Mouse (Mus musculus): ENCODE data around the gene Paxip1. TPM values are rescaled to one million over a fixed set of nuclear protein-coding genes. Genes with fewer than 3 reads are reported as not detected.
A peak's percentile ranks its signal among the peaks of the same experiment; 100 is the strongest.

Paxip1 gene
- polyA plus RNA-seq (2015; fragmentation: Nextera tagmentation; extraction: Ambion mirVana), result 30.0 and 32.7 TPM in 2 replicates

DNA sequence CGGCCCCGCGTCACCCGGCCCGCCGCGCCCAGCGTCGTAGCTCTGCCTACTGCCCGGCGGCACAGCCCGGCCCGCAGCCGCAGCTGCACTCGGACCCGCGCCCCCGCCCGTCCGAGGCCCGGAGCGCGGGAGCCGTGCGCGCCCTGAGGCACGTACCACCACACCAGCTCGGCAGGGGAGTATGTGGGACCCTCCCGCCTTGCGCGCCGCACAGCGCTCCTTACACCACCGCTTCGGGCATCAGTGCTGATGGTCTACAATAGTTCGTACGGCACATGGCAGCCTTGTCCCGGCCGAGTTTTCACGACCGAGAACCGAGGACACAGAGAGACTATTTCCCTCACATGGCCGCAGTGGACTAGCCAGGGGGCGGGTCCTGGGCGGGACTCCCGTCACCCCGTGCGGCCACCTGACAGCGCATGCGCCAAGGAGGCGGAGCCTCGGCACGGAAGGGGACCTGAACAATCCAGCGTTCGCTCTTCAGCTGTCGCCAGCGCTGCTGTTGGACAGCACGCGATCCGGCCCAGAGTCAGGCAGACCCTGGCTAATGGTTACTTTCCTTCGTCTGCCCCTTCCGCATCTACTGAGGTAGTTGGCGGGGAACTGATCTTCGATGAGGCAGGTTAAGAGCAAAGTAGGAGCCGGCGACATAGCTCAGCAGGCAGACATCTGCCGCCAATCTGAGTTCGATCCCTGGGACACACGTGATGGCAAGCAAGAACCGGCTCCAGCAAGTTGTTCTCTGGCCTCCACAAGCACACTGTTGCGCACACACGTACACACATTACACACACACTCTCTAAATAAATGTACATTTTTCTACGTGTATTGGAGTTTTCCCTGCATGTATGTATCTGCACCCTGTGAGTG, at the start of gene Paxip1:
Gene Paxip1 (minus strand): TSS at position 389 of the 870 bp plus-strand sequence.
- Histone ChIP-seq H3K27ac (peak within 1 kb of the TSS; percentile 95), H3K27me3 (no peaks in the 10 kb centered on the region), H3K9ac (replicated peaks) (peak within 1 kb of the TSS; percentile 90), H3K36me3 (peaks cover 21% of the 10 kb centered on the region), H3K9me3 (no peaks in the 10 kb centered on the region), H3K4me3 (replicated peaks) (peak within 1 kb of the TSS; percentile 82), H3K4me1 (replicated peaks) (peaks cover 28% of the 10 kb centered on the region), H3K4me2 (replicated peaks) (peak within 1 kb of the TSS; percentile 75)
- under 1% methylated on average over 64 of the region's 73 CpGs for WGBS
- ATAC-seq, result peak; percentile 96

DNA sequence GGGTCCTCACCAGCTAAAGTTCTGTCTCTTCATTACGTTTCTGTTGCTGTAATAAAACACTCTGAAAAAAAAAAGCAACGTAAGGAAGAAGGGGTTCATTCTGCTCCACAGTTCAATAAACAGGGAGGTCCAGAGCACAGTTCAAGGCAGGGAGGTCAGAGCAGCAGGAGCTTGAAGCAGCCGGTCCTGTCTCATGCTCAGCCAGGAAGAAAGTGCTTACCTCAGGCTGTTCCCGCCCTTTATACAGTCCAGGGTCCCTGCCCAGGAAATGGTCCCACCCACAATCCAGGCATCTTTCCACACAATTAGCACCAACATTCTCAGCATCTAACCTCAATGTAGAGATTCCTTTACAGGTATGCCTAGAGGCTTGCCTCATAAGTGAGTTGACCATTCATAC, 46.6 kb upstream of the Paxip1 start:
- Histone ChIP-seq H3K4me3 (replicated peaks) (no peak overlapping the region), H3K4me1 (replicated peaks) (0 out of 2 replicates have a peak, but pooled peaks cover 8% of the 10 kb centered on the region), H3K4me2 (replicated peaks) (no peak overlapping the region), H3K9ac (replicated peaks) (no peak overlapping the region), H3K36me3 (no peaks in the 10 kb centered on the region), H3K27ac (no peak overlapping the region), H3K27me3 (peaks cover 11% of the 10 kb centered on the region; the same call in 1 of the 2 replicates), H3K9me3 (0 out of 2 replicates have a peak, but pooled peaks cover 4% of the 10 kb centered on the region)
- 66% methylated on average over 4 of the region's 4 CpGs for WGBS
- ATAC-seq, result no peak

DNA sequence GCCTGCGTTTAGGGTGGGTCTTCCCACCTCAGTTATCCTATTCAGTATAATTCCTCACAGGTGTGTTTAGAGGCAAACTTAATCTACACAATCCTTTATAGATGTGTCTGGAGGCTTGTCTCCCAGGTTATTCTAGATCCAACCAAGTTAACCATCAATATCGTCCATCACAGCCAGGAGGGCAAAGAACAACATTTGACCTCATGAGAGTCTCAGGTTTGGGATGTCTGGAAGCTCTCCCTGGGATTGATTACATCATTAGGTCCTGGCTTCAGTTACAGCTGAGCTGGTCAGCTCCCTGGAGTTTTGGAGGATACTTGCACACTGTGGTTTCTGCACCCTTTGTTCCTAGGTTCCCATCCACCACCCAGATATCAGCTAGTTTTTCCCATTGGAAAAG, 43.6 kb upstream of the Paxip1 start:
- Histone ChIP-seq H3K4me3 (replicated peaks) (no peak overlapping the region), H3K9me3 (0 out of 2 replicates have a peak, but pooled peaks cover 4% of the 10 kb centered on the region), H3K4me2 (replicated peaks) (no peak overlapping the region), H3K36me3 (no peaks in the 10 kb centered on the region), H3K4me1 (replicated peaks) (no peaks in the 10 kb centered on the region), H3K27me3 (no peaks in the 10 kb centered on the region), H3K27ac (no peak overlapping the region), H3K9ac (replicated peaks) (no peak overlapping the region)
- 90% methylated on average over 2 of the region's 2 CpGs for WGBS
- ATAC-seq, result no peak

DNA sequence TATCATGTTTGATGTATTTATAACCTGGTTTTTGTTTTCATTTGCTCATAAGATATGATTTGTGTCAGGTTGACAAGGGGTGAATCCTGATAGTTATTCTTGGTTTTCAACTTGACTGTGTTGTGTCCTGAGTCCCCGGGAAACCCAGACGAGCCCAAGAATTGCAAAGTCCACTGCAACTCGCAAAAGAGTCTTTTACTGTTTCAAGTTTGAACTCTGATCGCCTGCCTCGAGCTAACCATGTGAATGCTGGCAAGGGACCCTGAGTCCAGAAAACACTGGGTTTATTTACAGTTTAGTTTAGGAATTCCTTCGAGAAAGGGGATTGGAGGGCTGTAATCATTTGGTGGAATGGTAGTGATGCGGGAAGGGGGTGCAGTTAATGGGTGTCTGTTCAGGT, 36.5 kb upstream of the Paxip1 start:
- Histone ChIP-seq H3K4me2 (replicated peaks) (no peak overlapping the region), H3K9ac (replicated peaks) (no peak overlapping the region), H3K4me3 (replicated peaks) (no peak overlapping the region), H3K27me3 (no peaks in the 10 kb centered on the region), H3K9me3 (no peaks in the 10 kb centered on the region), H3K27ac (no peak overlapping the region), H3K36me3 (no peaks in the 10 kb centered on the region), H3K4me1 (replicated peaks) (no peaks in the 10 kb centered on the region)
- 93% methylated on average over 7 of the region's 7 CpGs for WGBS
- no peak for ATAC-seq

DNA sequence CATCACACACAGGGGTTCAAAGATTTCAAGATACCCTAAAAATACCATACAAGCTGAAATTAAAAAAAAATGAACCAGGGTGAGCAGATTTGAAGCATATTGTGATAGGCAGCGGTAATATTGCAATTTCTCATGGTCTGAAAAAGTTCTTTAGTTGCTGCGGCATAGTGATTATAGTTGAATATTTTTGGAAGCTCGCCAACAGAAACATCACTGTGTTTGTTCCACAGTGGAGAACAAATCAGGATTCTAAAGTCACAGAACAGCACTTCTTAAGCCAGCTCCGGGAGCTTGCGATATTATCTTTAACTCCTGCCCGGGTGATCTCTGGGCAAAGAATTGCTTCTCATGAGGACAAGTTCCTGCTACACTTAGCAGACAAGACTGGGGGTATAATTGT, 29.7 kb upstream of the Paxip1 start:
- no peaks in the 10 kb centered on the region for H3K36me3 ChIP-seq
- H3K27me3 ChIP-seq, result no peaks in the 10 kb centered on the region
- H3K4me2 ChIP-seq (replicated peaks), result no peak overlapping the region
- H3K9me3 ChIP-seq, result no peaks in the 10 kb centered on the region
- no peak overlapping the region for H3K4me3 ChIP-seq (replicated peaks)
- H3K9ac ChIP-seq (replicated peaks), result no peak overlapping the region
- H3K27ac ChIP-seq, result no peak overlapping the region
- ATAC-seq, result no peak
- WGBS, result 86% methylated on average over 6 of the region's 6 CpGs
- no peaks in the 10 kb centered on the region for H3K4me1 ChIP-seq (replicated peaks)

DNA sequence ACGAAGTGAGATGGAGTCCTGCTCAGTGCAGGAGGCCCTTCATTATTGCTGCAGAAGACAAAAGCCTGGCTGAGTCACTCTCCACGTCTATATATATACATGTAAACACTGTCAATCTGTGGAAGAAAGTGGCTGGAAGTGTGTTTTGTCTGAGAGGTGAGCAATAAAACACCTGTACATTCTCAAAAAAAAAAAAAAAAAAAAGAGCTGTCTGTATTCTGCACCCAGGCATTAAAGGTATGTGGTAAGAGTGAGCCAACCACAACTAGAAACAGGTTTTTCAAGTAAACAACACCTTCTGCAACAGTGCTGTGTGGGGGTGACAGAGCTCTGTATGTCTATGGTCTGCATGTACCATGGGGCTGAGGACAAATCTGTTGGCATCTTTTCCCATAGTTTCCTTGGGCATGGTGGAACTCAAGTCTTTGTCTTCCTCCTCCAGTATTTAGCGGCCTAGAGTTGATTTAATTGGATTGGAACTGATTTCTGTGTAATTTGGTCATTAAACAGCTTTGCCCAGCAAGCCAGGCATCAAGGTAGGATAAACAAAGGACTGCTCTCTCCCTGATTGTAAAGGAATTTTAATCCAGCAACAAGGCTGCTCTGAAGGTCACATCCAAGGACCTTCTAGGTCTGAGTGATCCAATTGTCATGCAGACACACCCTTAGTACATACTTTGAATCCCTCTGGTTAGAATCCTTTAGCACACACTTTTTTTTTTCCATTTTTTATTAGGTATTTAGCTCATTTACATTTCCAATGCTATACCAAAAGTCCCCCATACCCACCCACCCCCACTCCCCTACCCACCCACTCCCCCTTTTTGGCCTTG, 27.6 kb upstream of the Paxip1 start:
- ATAC-seq, result no peak
- Histone ChIP-seq H3K4me1 (replicated peaks) (no peaks in the 10 kb centered on the region), H3K9ac (replicated peaks) (no peak overlapping the region), H3K4me2 (replicated peaks) (no peak overlapping the region), H3K9me3 (no peaks in the 10 kb centered on the region), H3K36me3 (no peaks in the 10 kb centered on the region), H3K27ac (no peak overlapping the region), H3K4me3 (replicated peaks) (no peak overlapping the region), H3K27me3 (no peaks in the 10 kb centered on the region)
- WGBS, result 60% methylated on average over 3 of the region's 3 CpGs

DNA sequence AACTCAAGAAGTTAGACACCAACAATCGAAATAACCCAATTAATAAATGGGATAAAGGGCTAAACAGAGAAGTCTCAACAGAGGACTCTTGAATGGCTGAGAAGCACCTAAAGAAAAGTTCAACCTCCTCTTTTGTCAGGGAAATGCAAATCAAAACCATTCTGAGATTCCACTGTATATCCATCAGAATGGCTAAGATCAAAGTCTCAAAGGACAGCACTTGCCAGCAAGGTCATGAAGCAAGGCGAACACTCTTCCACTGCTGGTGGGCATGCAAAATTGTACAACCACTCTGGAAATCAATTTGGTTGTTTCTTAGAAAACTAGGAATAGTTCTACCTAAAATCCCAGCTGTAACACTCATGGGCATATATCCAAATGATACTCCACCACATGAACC, 22.8 kb upstream of the Paxip1 start:
- no peaks in the 10 kb centered on the region for H3K36me3 ChIP-seq
- no peak overlapping the region for H3K4me3 ChIP-seq (replicated peaks)
- no peak overlapping the region for H3K27ac ChIP-seq
- H3K9me3 ChIP-seq, result no peaks in the 10 kb centered on the region
- 88% methylated on average over 2 of the region's 2 CpGs for WGBS
- H3K4me1 ChIP-seq (replicated peaks), result no peaks in the 10 kb centered on the region
- ATAC-seq, result no peak
- no peak overlapping the region for H3K9ac ChIP-seq (replicated peaks)
- H3K4me2 ChIP-seq (replicated peaks), result no peak overlapping the region
- H3K27me3 ChIP-seq, result no peaks in the 10 kb centered on the region

DNA sequence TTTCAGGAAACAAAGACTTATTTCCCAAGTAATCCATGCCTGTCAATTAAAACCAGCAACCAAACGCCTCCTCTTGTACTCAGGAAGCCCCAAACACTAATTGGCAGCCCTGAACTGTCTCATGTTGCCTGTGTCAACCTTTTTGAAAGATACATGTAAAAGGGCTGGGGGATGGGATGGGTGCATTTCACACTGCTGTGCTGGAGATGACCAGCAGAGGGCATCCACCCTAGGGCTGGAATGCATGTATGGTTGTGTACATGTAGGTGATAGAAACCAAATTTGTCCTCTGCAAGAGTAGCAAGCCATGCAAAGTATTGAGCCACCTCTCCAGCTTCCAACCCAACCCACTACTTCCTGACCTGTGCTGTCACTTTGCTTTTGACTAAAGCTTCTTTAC, 2.4 kb upstream of the Paxip1 start:
- Histone ChIP-seq H3K4me3 (replicated peaks) (no peak overlapping the region), H3K27ac (no peak overlapping the region), H3K4me1 (replicated peaks) (peaks cover 27% of the 10 kb centered on the region), H3K9me3 (no peaks in the 10 kb centered on the region), H3K4me2 (replicated peaks) (no peak overlapping the region), H3K36me3 (no peaks in the 10 kb centered on the region), H3K9ac (replicated peaks) (no peak overlapping the region), H3K27me3 (no peaks in the 10 kb centered on the region)
- no peak for ATAC-seq
- 18% methylated on average over 1 of the region's 1 CpGs for WGBS

DNA sequence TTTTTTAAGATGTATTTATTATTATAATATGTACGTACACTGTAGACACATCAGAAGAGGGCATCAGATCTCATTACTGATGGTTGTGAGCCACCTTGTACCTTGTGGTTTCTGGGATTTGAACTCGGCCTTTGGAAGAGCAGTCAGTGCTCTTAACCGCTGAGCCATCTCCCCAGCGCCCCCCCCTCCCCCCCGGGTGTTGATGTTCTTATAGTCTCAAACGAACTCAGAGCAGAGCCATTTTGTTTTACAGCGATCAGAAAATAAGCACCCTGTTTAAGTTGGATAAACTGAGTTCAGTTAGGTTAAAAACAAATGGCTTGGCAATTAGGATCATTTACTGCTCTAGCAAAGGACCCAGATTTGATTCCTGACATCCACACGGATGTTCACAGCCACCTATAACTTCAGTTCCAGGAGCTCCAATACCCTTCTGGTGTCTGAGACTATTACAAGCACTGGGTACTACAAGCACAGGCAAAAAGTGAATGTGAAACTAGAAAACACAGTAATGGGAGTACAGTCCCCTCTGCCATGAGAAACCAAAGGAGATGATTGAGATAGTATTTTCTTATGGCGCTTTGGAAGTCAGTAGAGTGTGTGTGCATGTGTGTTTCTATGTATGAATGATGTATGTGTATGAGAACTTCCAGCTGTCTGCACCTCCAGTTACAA, 1.2 kb upstream of the Paxip1 start:
- Histone ChIP-seq H3K4me1 (replicated peaks) (peaks cover 28% of the 10 kb centered on the region), H3K27me3 (no peaks in the 10 kb centered on the region), H3K36me3 (peaks cover 10% of the 10 kb centered on the region), H3K9ac (replicated peaks) (no peak overlapping the region), H3K9me3 (no peaks in the 10 kb centered on the region), H3K4me2 (replicated peaks) (peak overlapping the region; percentile 75), H3K27ac (no peak overlapping the region), H3K4me3 (replicated peaks) (peak overlapping the region; percentile 82)
- 59% methylated on average over 9 of the region's 9 CpGs for WGBS
- no peak for ATAC-seq

DNA sequence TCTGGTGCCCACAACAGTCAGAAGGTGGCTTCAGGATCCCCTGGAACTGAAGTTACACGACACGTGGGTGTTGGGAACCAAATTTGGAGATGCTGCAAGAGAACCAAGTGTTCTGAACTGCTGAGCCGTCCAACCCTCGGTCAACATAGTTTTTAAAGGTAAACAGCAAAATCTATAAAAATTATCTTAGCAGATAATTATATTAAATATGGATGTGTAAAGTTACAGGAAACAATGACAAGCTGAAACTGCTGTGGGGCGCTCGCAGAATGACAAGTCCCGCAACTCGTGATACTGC, 631 bp upstream of the Paxip1 start:
- Histone ChIP-seq H3K4me2 (replicated peaks) (peak overlapping the region; percentile 75), H3K9me3 (no peaks in the 10 kb centered on the region), H3K4me3 (replicated peaks) (peak overlapping the region; percentile 82), H3K4me1 (replicated peaks) (peaks cover 28% of the 10 kb centered on the region), H3K36me3 (peaks cover 15% of the 10 kb centered on the region), H3K9ac (replicated peaks) (peak overlapping the region; percentile 90), H3K27ac (peak overlapping the region; percentile 95), H3K27me3 (no peaks in the 10 kb centered on the region)
- ATAC-seq, result no peak
- WGBS, result 17% methylated on average over 8 of the region's 8 CpGs

DNA sequence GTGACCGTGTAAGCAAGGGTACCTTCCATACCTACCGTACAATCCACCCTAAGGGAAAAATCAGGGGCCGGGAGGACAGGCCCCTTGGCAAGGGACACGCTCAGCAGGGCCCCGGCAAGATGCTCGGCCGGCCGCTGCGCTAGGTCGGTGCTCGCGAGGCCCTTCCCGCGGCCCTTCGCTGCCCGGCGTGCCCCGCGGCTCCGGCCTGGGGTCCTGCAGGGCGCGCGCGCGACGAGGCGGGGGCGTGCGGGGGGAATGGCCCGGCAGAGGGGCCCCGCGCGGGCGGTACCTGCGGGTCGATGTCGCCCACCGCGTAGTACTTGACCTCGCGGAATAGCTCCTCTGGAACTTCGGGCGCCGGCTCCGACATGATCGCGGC, 592 bp downstream of the Paxip1 start:
- Histone ChIP-seq H3K4me1 (replicated peaks) (peaks cover 28% of the 10 kb centered on the region), H3K9ac (replicated peaks) (peak overlapping the region; percentile 90), H3K9me3 (no peaks in the 10 kb centered on the region), H3K36me3 (peaks cover 28% of the 10 kb centered on the region), H3K4me2 (replicated peaks) (peak overlapping the region; percentile 75), H3K4me3 (replicated peaks) (peak overlapping the region; percentile 82), H3K27ac (peak overlapping the region; percentile 95), H3K27me3 (no peaks in the 10 kb centered on the region)
- peak; percentile 85 for ATAC-seq
- WGBS, result under 1% methylated on average over 45 of the region's 47 CpGs

All from midbrain, embryonic 13.5 days (tissue).